Mouse (Mus musculus): ENCODE measurements around the gene Gm5891. TPM values are rescaled to one million over a fixed set of nuclear protein-coding genes. Genes with fewer than 3 reads are reported as not detected.
"Not testable (repeated sequence)": the region's sequence is repeated elsewhere in the genome, so short reads cannot be mapped to it uniquely, and the experiment has no call there.

Gm5891 gene
- not detected for total RNA-seq (2021)
- long read RNA-seq, experiment 1 = 0 reads
- long read RNA-seq, experiment 2 = 0 reads

- not testable (repeated sequence) for DNase-seq
Observed at GRCm38 (mm10) chr7:21921191-21921590, at the start of gene Gm5891. Gm5891 (minus strand) TSS chr7:21921291.

Other genes with a start within 250 kb of the Gm5891 start
- not detected for gene Gm4175, start 159.8 kb downstream of the Gm5891 start, total RNA-seq (2021)
- not detected for gene Gm4177, start 124.6 kb downstream of the Gm5891 start, total RNA-seq (2021)
- gene Vmn1r135, start 88.9 kb downstream of the Gm5891 start, total RNA-seq (2021) = not detected
- not detected for gene Gm5725, start 77.0 kb downstream of the Gm5891 start, total RNA-seq (2021)
- not detected for gene Vmn1r137, start 73.3 kb upstream of the Gm5891 start, total RNA-seq (2021)
- gene Vmn1r138, start 107.6 kb upstream of the Gm5891 start, total RNA-seq (2021) = not detected
- not detected for gene Gm6176, start 135.0 kb upstream of the Gm5891 start, total RNA-seq (2021)
- not detected for gene Vmn1r139, start 147.8 kb upstream of the Gm5891 start, total RNA-seq (2021)
- not detected for gene Gm16451, start 197.0 kb upstream of the Gm5891 start, total RNA-seq (2021)
- gene Gm10666, start 213.4 kb upstream of the Gm5891 start, total RNA-seq (2021) = not detected
- gene Vmn1r142, start 242.7 kb upstream of the Gm5891 start, total RNA-seq (2021) = not detected